Mouse (Mus musculus) Muller cell, postnatal 12 days (primary cell): ENCODE measurements around the gene Nutm2.
"Not testable (repeated sequence)": the region's sequence is repeated elsewhere in the genome, so short reads cannot be mapped to it uniquely, and the experiment has no call there.

ENCODE experiments used
- DNase-seq: peaks from one replicate; pipeline ENCODE4 v3.0.0-alpha.2; 2015; ENCODE audit errors: inconsistent ontology term

Gene Nutm2

GRCm38 (mm10) chr13:50467007-50467406 is at the start of gene Nutm2:
Gene Nutm2, plus strand, starts transcription at chr13:50467307.
- no peak for DNase-seq

- peak; percentile 68 for DNase-seq
Observed at GRCm38 (mm10) chr13:50417389-50418183, 49.5 kb upstream of the Nutm2 start, which contains the start of gene Fbxw17. Gene Fbxw17, plus strand, starts transcription at chr13:50417864.

GRCm38 (mm10) chr13:50418421-50418820 is 48.7 kb upstream of the Nutm2 start:
- peak; percentile 20 for DNase-seq

DNA sequence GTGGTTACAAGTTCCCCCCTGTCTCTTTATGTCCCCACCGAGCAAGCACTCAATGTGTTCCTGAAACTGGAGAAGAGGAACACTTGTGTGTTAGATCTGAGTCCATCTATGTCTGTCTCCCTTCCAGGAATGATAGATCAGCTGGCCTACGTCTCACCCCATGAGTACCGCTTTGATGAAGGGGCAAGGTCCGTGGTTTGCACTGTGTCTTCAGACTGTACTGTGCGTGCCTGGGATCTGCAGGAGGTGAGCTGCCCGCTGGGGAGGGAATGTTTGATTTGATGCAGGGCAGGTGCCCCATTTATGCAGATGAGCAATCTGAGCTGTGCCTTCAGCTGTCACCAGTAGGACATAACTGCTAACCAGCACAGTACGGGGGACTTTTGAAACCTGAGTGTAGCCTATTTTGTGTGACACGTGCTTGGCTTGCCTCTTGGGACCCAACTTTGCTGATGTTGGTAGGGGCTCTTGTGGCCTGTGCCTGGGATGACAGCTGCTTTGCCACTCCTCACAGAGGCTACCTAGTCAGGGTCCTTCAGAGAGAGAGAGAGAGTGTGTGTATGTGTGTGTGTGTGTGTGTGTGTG is 43.4 kb upstream of the Nutm2 start:
- no peak for DNase-seq

- DNase-seq, result no peak
Observed at GRCm38 (mm10) chr13:50424517-50424916, 42.6 kb upstream of the Nutm2 start.

DNA sequence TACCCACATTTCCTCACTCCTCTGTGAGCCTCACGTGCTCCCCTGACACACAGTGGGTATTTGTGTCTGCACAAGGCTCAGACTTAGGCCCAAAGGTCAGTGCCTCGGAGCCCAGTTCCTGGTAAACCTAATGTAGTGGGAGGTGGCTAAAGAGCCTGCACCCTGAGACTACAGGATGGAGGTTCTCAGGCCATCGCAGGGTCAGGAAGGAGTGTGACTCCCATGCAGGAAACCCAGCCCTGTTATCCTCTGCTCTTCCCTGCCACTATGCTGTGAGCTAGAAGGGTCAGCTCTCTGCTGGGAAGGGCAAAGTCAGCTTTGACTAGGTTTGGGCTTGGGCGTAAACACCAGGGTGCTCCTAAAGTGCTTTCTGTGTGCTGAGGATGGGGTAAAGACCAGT is 40.4 kb upstream of the Nutm2 start:
- no peak for DNase-seq

GRCm38 (mm10) chr13:50443812-50444211 is 23.3 kb upstream of the Nutm2 start, which contains the start of gene Gm47429:
Gene Gm47429, minus strand, starts transcription at chr13:50443912.
- no peak for DNase-seq

GRCm38 (mm10) chr13:50445261-50445660 is 21.8 kb upstream of the Nutm2 start:
- DNase-seq, result peak; percentile 59

- not testable (repeated sequence) for DNase-seq
Observed at GRCm38 (mm10) chr13:50452266-50452665, 14.8 kb upstream of the Nutm2 start.

GRCm38 (mm10) chr13:50453426-50453825 is 13.7 kb upstream of the Nutm2 start:
- no peak for DNase-seq

- not testable (repeated sequence) for DNase-seq
Observed at GRCm38 (mm10) chr13:50460433-50460832, 6.7 kb upstream of the Nutm2 start.

- no peak for DNase-seq
Observed at GRCm38 (mm10) chr13:50464621-50465562, 2.2 kb upstream of the Nutm2 start.

DNA sequence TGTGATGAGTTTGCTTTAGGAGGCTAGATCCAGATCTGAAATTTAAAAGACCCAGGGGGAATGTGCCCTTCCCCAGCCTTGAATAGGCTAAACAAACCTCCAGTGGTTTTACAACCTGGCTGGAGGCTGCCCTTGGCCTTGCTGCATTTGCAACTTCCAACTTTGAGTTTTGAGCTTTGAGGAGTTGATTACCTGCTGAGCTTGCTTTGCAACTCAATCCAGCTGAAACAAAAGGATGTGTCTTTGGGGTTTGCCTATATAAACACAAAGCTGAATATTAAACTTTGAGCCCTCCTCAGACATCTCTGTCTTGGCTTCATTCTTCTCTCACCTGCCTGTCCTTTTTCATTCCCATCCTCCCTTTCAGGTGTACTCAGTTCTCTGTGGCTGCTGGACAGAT is 21.4 kb downstream of the Nutm2 start:
- not testable (repeated sequence) for DNase-seq

DNA sequence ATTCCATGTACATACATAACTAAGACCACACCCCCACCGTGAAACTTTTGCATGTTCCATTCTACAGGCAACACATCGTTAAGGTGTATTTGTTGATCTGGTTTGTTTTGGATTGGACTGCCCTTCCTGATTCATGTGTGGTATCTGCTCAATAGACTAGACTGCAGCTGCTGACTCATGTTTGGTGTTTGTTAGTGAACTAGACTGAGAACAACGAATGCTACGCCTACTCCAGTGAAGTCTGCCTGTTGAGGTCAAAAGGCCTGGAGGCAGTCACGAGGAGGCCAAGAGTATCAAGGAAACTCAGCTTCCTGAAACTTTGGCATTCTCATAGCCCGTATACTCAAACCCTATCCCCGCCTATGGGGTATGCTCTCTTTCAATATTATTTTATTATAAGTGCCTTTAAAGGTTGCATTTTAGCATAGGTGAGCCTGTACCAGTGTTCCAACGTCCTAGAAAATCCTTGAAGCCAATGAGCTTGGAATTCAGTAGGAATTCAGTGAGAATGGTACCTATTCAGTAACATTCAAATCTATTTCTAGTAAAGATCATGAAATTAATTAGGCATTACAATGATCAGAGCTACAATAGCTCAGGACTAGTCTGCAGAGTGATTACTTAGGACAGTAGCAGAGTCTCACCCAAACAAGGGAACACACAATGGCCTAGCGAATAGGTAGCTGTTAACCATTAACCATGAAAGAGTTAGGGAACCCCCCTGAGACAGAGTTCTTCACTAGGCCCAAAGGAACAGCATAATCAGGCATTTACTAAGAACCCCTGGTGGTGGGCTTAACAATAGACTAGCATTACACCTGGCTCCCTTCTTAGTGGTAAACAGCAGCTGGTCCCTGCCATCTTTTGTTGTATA is 43.6 kb downstream of the Nutm2 start:
- DNase-seq, result not testable (repeated sequence)
